In genomic region chr8:88390749-88391148, GRCm38 (mm10) we compare ENCODE assay signal across 10 mouse cellular contexts. TPM values are rescaled to one million over a fixed set of nuclear protein-coding genes. Genes with fewer than 3 reads are reported as not detected.
DNase-seq lines count a peak whose midpoint lies in the region; ATAC-seq and TF ChIP-seq lines count a peak whose summit lies in the region.
"Had no signal": no experiment of that assay in that cellular context is flagged by ENCODE, and none has a peak within 500 bp of the region (broad histone marks: within the 10 kb centered on the region; RNA-seq: fewer than 3 reads in every experiment).

No protein-coding gene starts in this region.

- no peaks in the 10 kb centered on the region for H3K36me3 ChIP-seq in heart, postnatal 0 days (replicated peaks; ENCODE audit: control insufficient read depth, insufficient read depth, low read length)
- no peaks in the 10 kb centered on the region for H3K36me3 ChIP-seq in heart, embryonic 11.5 days (ENCODE audit: control insufficient read depth, insufficient read depth, low read length)
- H3K36me3 ChIP-seq: midbrain, embryonic 12.5 days had no signal

- no peak for ATAC-seq in heart, postnatal 0 days (ENCODE audit: insufficient read depth, low read depth)
- ATAC-seq in heart, embryonic 11.5 days (replicated peaks; ENCODE audit: insufficient number of reproducible peaks, low FRiP score, low TSS enrichment), result no peak
- ATAC-seq in megakaryocyte, adult 5-6 weeks (ENCODE audit: poor library complexity, severe bottlenecking), result 0 out of 2 replicates have a peak, but pooled peaks have one; percentile 43

- intact Hi-C loops in heart, postnatal 14 days (cut with DNase I), result no loop called here

- 0 out of 2 replicates have a peak, but pooled peaks cover 5% of the 10 kb centered on the region for H3K9me3 ChIP-seq in heart, postnatal 0 days (replicated peaks; ENCODE audit: control insufficient read depth, low read length)
- no peaks in the 10 kb centered on the region; the same call in 1 of the 2 replicates for H3K9me3 ChIP-seq in heart, embryonic 11.5 days (replicated peaks; ENCODE audit: control insufficient read depth, low read length)
- H3K9me3 ChIP-seq: midbrain, embryonic 12.5 days had no signal

- WGBS in heart, postnatal 0 days, result 71% methylated on average over 1 of the region's 1 CpGs
- 91% methylated on average over 1 of the region's 1 CpGs for WGBS in heart, embryonic 11.5 days (ENCODE audit: insufficient replicate concordance)

- 0 out of 2 replicates have a peak, but pooled peaks have one; percentile 10 for TF ChIP-seq CTCF in heart, postnatal 0 days (IDR thresholded peaks at IDR 0.05; ENCODE audit: low read depth)

- H3K27me3 ChIP-seq in heart, postnatal 0 days (ENCODE audit: control insufficient read depth, insufficient read depth, low read length), result no peaks in the 10 kb centered on the region
- no peaks in the 10 kb centered on the region for H3K27me3 ChIP-seq in heart, embryonic 11.5 days (ENCODE audit: control insufficient read depth, insufficient read depth, low read length)
- H3K27me3 ChIP-seq: midbrain, embryonic 12.5 days had no signal

- no peak overlapping the region for H3K27ac ChIP-seq in heart, postnatal 0 days (ENCODE audit: low read depth)
- H3K27ac ChIP-seq in heart, embryonic 11.5 days (ENCODE audit: low read depth, low read length), result no peak overlapping the region
- H3K27ac ChIP-seq: midbrain, embryonic 12.5 days had no signal

- no peak for DNase-seq in heart, postnatal 0 days (ENCODE audit: low spot score)
- DNase-seq in CD4-positive helper T cell, adult 2 months (ENCODE audit: low read depth, low spot score), result peak; percentile 48
- DNase-seq in c-Kit-negative CD71-positive TER-119-positive erythroid progenitor cells, embryonic 14.5 days (ENCODE audit: low read depth, low spot score), result peak; percentile 27
- DNase-seq in testis, postnatal 10 days (ENCODE audit: low spot score), result no peak
- DNase-seq in heart, postnatal 14 days, result no peak
- DNase-seq in cerebellum, postnatal 4 days (ENCODE audit: low spot score in 2 of 2), result no peak
- DNase-seq: right cerebral cortex, adult 18-20 months had no signal

- H3K4me3 ChIP-seq in heart, postnatal 0 days (ENCODE audit: low read depth, low read length), result no peak overlapping the region
- no peak overlapping the region for H3K4me3 ChIP-seq in heart, embryonic 11.5 days (ENCODE audit: low read depth, low read length)
- H3K4me3 ChIP-seq: midbrain, embryonic 12.5 days had no signal

- TF ChIP-seq EP300 in heart, postnatal 0 days (IDR thresholded peaks at IDR 0.05; ENCODE audit: low read depth), result no peak

- no peak overlapping the region for H3K9ac ChIP-seq in heart, postnatal 0 days (replicated peaks; ENCODE audit: low read depth, low read length)
- no peak overlapping the region for H3K9ac ChIP-seq in heart, embryonic 11.5 days (ENCODE audit: low read depth, low read length)
- H3K9ac ChIP-seq: midbrain, embryonic 12.5 days had no signal

- no peaks in the 10 kb centered on the region for H3K4me1 ChIP-seq in heart, postnatal 0 days (ENCODE audit: control insufficient read depth, insufficient read depth)
- no peaks in the 10 kb centered on the region for H3K4me1 ChIP-seq in heart, embryonic 11.5 days (ENCODE audit: control insufficient read depth, insufficient read depth, low read length)
- H3K4me1 ChIP-seq: midbrain, embryonic 12.5 days had no signal

- H3K4me2 ChIP-seq in heart, postnatal 0 days (ENCODE audit: low read depth, low read length), result no peak overlapping the region
- H3K4me2 ChIP-seq in heart, embryonic 11.5 days, result no peak overlapping the region
- H3K4me2 ChIP-seq: midbrain, embryonic 12.5 days had no signal

RNA-seq across cellular contexts. Expression of gene Brd7, which starts 28.8 kb away (rescaled TPM):
- total RNA-seq in heart, postnatal 0 days (2014; rRNA removed; ENCODE audit: low replicate concordance), result 23.8 and 27.0 TPM in 2 replicates
- polyA plus RNA-seq in heart, postnatal 0 days (2015; fragmentation: Nextera tagmentation; extraction: Ambion mirVana), result 70.2 and 75.4 TPM in 2 replicates
- polyA plus RNA-seq in heart, embryonic 11.5 days (2014; fragmentation: Nextera tagmentation; extraction: Ambion mirVana), result 73.3 and 79.7 TPM in 2 replicates
- 65.4 and 69.1 TPM in 2 replicates for total RNA-seq in megakaryocyte, adult 5-6 weeks (2015)
- 61.5 and 62.7 TPM in 2 replicates for total RNA-seq in megakaryocyte, adult 5-6 weeks (2017)
- 10 to 100 TPM; 70.1 to 70.2 TPM for total RNA-seq in heart, postnatal 14 days (2021)

Comparison
In these comparisons a context has a peak if more than half of its experiments do, and no peak if none do; other contexts are left out.
1. DNase-seq: peak in CD4-positive helper T cell, adult 2 months (single experiment) and c-Kit-negative CD71-positive TER-119-positive erythroid progenitor cells, embryonic 14.5 days (single experiment); none in heart, postnatal 0 days (single experiment), testis, postnatal 10 days (single experiment), heart, postnatal 14 days (0 of 2) and cerebellum, postnatal 4 days (0 of 2).